Mouse (Mus musculus): ENCODE data around the gene Pou1f1.

The Pou1f1 gene

GRCm38 (mm10) chr16:65568853-65569252 is 48.5 kb downstream of the Pou1f1 start:
- no peak for DNase-seq

- DNase-seq: no peak
Observed at GRCm38 (mm10) chr16:65577298-65578029, 57.2 kb downstream of the Pou1f1 start.

All from cerebellum, adult 9-11 months (tissue).